Mouse (Mus musculus): Measurements from ENCODE around the gene Nsun2. TPM values are rescaled to one million over a fixed set of nuclear protein-coding genes. Genes with fewer than 3 reads are reported as not detected.
"Not testable (repeated sequence)": the region's sequence is repeated elsewhere in the genome, so short reads cannot be mapped to it uniquely, and the experiment has no call there.

Gene Nsun2
- polyA plus RNA-seq, 1 experiment from 2014 or later = 98.7 TPM

- Histone ChIP-seq H3K9me3 (no peaks in the 10 kb centered on the region), H3K27me3 (ENCODE audit: insufficient read depth, poor library complexity, severe bottlenecking) (no peaks in the 10 kb centered on the region), H3K27ac (no peak overlapping the region), H3K4me1 (replicated peaks) (0 out of 2 replicates have a peak, but pooled peaks cover 7% of the 10 kb centered on the region), H3K4me3 (no peak overlapping the region), H3K36me3 (no peaks in the 10 kb centered on the region)
- DNase-seq (ENCODE audit: low spot score) = no peak
- 88% methylated on average over 8 of the region's 8 CpGs for WGBS
Measured at GRCm38 (mm10) chr13:69592226-69592625, 58.7 kb downstream of the Nsun2 start.

- H3K4me1 ChIP-seq (replicated peaks) = 0 out of 2 replicates have a peak, but pooled peaks cover 2% of the 10 kb centered on the region
- H3K27me3 ChIP-seq (ENCODE audit: insufficient read depth, poor library complexity, severe bottlenecking) = no peaks in the 10 kb centered on the region
- no peaks in the 10 kb centered on the region for H3K36me3 ChIP-seq
- no peak for DNase-seq (ENCODE audit: low spot score)
- WGBS = 79% methylated on average over 8 of the region's 8 CpGs
- H3K9me3 ChIP-seq = no peaks in the 10 kb centered on the region
- H3K27ac ChIP-seq = no peak overlapping the region
- H3K4me3 ChIP-seq = no peak overlapping the region
Measured at GRCm38 (mm10) chr13:69593453-69593852, 59.9 kb downstream of the Nsun2 start.

GRCm38 (mm10) chr13:69594577-69595256 is 61.2 kb downstream of the Nsun2 start:
- Histone ChIP-seq H3K36me3 (no peaks in the 10 kb centered on the region), H3K27me3 (ENCODE audit: insufficient read depth, poor library complexity, severe bottlenecking) (no peaks in the 10 kb centered on the region), H3K4me3 (no peak overlapping the region), H3K4me1 (replicated peaks) (no peaks in the 10 kb centered on the region), H3K9me3 (no peaks in the 10 kb centered on the region), H3K27ac (no peak overlapping the region)
- WGBS = 88% methylated on average over 7 of the region's 7 CpGs
- DNase-seq (ENCODE audit: low spot score) = no peak

GRCm38 (mm10) chr13:69595911-69596310 is 62.4 kb downstream of the Nsun2 start:
- no peaks in the 10 kb centered on the region for H3K9me3 ChIP-seq
- 89% methylated on average over 6 of the region's 6 CpGs for WGBS
- H3K27ac ChIP-seq = no peak overlapping the region
- DNase-seq (ENCODE audit: low spot score) = no peak
- no peaks in the 10 kb centered on the region for H3K4me1 ChIP-seq (replicated peaks)
- no peaks in the 10 kb centered on the region for H3K27me3 ChIP-seq (ENCODE audit: insufficient read depth, poor library complexity, severe bottlenecking)
- no peak overlapping the region for H3K4me3 ChIP-seq
- H3K36me3 ChIP-seq = no peaks in the 10 kb centered on the region

GRCm38 (mm10) chr13:69596515-69596914 is 63.0 kb downstream of the Nsun2 start:
- H3K36me3 ChIP-seq = no peaks in the 10 kb centered on the region
- H3K27ac ChIP-seq = no peak overlapping the region
- H3K9me3 ChIP-seq = no peaks in the 10 kb centered on the region
- WGBS = 96% methylated on average over 2 of the region's 2 CpGs
- no peaks in the 10 kb centered on the region for H3K4me1 ChIP-seq (replicated peaks)
- no peak for DNase-seq (ENCODE audit: low spot score)
- no peak overlapping the region for H3K4me3 ChIP-seq
- H3K27me3 ChIP-seq (ENCODE audit: insufficient read depth, poor library complexity, severe bottlenecking) = no peaks in the 10 kb centered on the region

- WGBS = 93% methylated on average over 10 of the region's 10 CpGs
- DNase-seq (ENCODE audit: low spot score) = no peak
- no peak overlapping the region for H3K27ac ChIP-seq
Measured at GRCm38 (mm10) chr13:69598867-69599266, 65.3 kb downstream of the Nsun2 start.

GRCm38 (mm10) chr13:69600863-69601262 is 67.3 kb downstream of the Nsun2 start:
- H3K4me3 ChIP-seq; H3K9me3 ChIP-seq; H3K27me3 ChIP-seq (ENCODE audit: insufficient read depth, poor library complexity, severe bottlenecking); H3K36me3 ChIP-seq; H3K4me1 ChIP-seq (replicated peaks); H3K27ac ChIP-seq; DNase-seq (ENCODE audit: low spot score): not testable (repeated sequence)
- 95% methylated on average over 5 of the region's 5 CpGs for WGBS

More at GRCm38 (mm10) chr13:69598867-69599266, 65.3 kb downstream of the Nsun2 start:
- H3K4me1 ChIP-seq (replicated peaks) = no peaks in the 10 kb centered on the region
- no peaks in the 10 kb centered on the region for H3K9me3 ChIP-seq
- no peak overlapping the region for H3K4me3 ChIP-seq
- H3K36me3 ChIP-seq = no peaks in the 10 kb centered on the region
- no peaks in the 10 kb centered on the region for H3K27me3 ChIP-seq (ENCODE audit: insufficient read depth, poor library complexity, severe bottlenecking)

- Histone ChIP-seq H3K27me3 (ENCODE audit: insufficient read depth, poor library complexity, severe bottlenecking) (no peaks in the 10 kb centered on the region), H3K9me3 (no peaks in the 10 kb centered on the region), H3K4me1 (replicated peaks) (no peaks in the 10 kb centered on the region), H3K36me3 (no peaks in the 10 kb centered on the region), H3K27ac (no peak overlapping the region), H3K4me3 (no peak overlapping the region)
- no peak for DNase-seq (ENCODE audit: low spot score)
- WGBS = 87% methylated on average over 5 of the region's 5 CpGs
Measured at GRCm38 (mm10) chr13:69601321-69601720, 67.8 kb downstream of the Nsun2 start.

GRCm38 (mm10) chr13:69604670-69605069 is 71.1 kb downstream of the Nsun2 start:
- Histone ChIP-seq H3K36me3 (no peaks in the 10 kb centered on the region), H3K9me3 (no peaks in the 10 kb centered on the region), H3K4me3 (no peak overlapping the region), H3K4me1 (replicated peaks) (peaks cover 2% of the 10 kb centered on the region; the same call in 1 of the 2 replicates), H3K27ac (no peak overlapping the region), H3K27me3 (ENCODE audit: insufficient read depth, poor library complexity, severe bottlenecking) (no peaks in the 10 kb centered on the region)
- 93% methylated on average over 1 of the region's 1 CpGs for WGBS
- no peak for DNase-seq (ENCODE audit: low spot score)

GRCm38 (mm10) chr13:69608734-69609133 is 75.2 kb downstream of the Nsun2 start:
- no peaks in the 10 kb centered on the region for H3K27me3 ChIP-seq (ENCODE audit: insufficient read depth, poor library complexity, severe bottlenecking)
- no peak overlapping the region for H3K4me3 ChIP-seq
- no peak overlapping the region for H3K27ac ChIP-seq
- peaks cover 8% of the 10 kb centered on the region for H3K36me3 ChIP-seq
- no peaks in the 10 kb centered on the region for H3K9me3 ChIP-seq
- peaks cover 24% of the 10 kb centered on the region for H3K4me1 ChIP-seq (replicated peaks)
- whole genome bisulfite sequencing = 90% methylated on average over 8 of the region's 8 CpGs
- DNase-seq (ENCODE audit: low spot score) = no peak

GRCm38 (mm10) chr13:69610751-69611397 is 77.3 kb downstream of the Nsun2 start:
- under 1% methylated on average over 40 of the region's 40 CpGs for WGBS
- Histone ChIP-seq H3K36me3 (peaks cover 26% of the 10 kb centered on the region), H3K4me3 (peak overlapping the region; percentile 86), H3K27ac (peak overlapping the region; percentile 92), H3K4me1 (replicated peaks) (peaks cover 24% of the 10 kb centered on the region), H3K9me3 (no peaks in the 10 kb centered on the region), H3K27me3 (ENCODE audit: insufficient read depth, poor library complexity, severe bottlenecking) (no peaks in the 10 kb centered on the region)
- DNase-seq (ENCODE audit: low spot score) = no peak

- peaks cover 33% of the 10 kb centered on the region for H3K36me3 ChIP-seq
- DNase-seq (ENCODE audit: low spot score) = peak; percentile 100
- peaks cover 24% of the 10 kb centered on the region for H3K4me1 ChIP-seq (replicated peaks)
- peak within 1 kb of the TSS; percentile 86 for H3K4me3 ChIP-seq
- whole genome bisulfite sequencing = under 1% methylated on average over 69 of the region's 69 CpGs
- H3K27me3 ChIP-seq (ENCODE audit: insufficient read depth, poor library complexity, severe bottlenecking) = no peaks in the 10 kb centered on the region
- peak within 1 kb of the TSS; percentile 92 for H3K27ac ChIP-seq
- no peaks in the 10 kb centered on the region for H3K9me3 ChIP-seq
Measured at GRCm38 (mm10) chr13:69611398-69612174, 78.0 kb downstream of the Nsun2 start, which contains the start of gene Srd5a1. TSS of gene Srd5a1 (minus strand) at chr13:69611442.

- Histone ChIP-seq H3K27ac (peak overlapping the region; percentile 92), H3K36me3 (peaks cover 39% of the 10 kb centered on the region)
Measured at GRCm38 (mm10) chr13:69612175-69612544, 78.6 kb downstream of the Nsun2 start.

More at GRCm38 (mm10) chr13:69612175-69612544, 78.6 kb downstream of the Nsun2 start:
- peak; percentile 5 for DNase-seq (ENCODE audit: low spot score)
- H3K4me1 ChIP-seq (replicated peaks) = peaks cover 24% of the 10 kb centered on the region
- H3K4me3 ChIP-seq = peak overlapping the region; percentile 86
- H3K27me3 ChIP-seq (ENCODE audit: insufficient read depth, poor library complexity, severe bottlenecking) = no peaks in the 10 kb centered on the region
- no peaks in the 10 kb centered on the region for H3K9me3 ChIP-seq
- under 1% methylated on average over 24 of the region's 24 CpGs for WGBS

Data from hindbrain, embryonic 10.5 days (tissue).